Mouse (Mus musculus): ENCODE measurements around the gene Stxbp5l. TPM values are rescaled to one million over a fixed set of nuclear protein-coding genes. Genes with fewer than 3 reads are reported as not detected.
"Not testable (repeated sequence)": the region's sequence is repeated elsewhere in the genome, so short reads cannot be mapped to it uniquely, and the experiment has no call there.

The Stxbp5l gene
- polyA plus RNA-seq, 1 experiment from 2014 or later: 4.5 TPM

DNA sequence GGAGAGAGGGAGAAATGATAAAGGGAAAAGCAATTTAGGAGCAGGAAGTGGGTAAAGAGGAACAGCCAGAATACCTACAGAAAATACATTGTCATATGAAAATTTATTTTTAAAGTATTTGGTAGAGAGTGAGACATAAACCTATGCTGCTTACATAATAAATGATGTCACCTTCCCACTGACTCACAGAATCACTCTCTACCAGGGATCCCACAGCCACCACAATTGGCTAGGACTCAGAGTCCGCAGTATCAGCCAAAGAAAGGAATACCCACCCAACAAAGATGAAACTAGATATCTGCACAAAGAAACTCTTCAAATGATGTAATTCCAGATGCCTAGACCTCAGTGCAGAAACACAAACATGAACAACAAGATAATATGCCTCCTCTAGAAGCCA lies 12.0 kb downstream of the Stxbp5l start:
- Histone ChIP-seq H3K9me3 (replicated peaks) (no peaks in the 10 kb centered on the region), H3K4me1 (no peaks in the 10 kb centered on the region), H3K27me3 (no peaks in the 10 kb centered on the region), H3K4me3 (no peak overlapping the region), H3K36me3 (ENCODE audit: poor library complexity, severe bottlenecking) (no peaks in the 10 kb centered on the region), H3K4me2 (no peak overlapping the region), H3K9ac (no peak overlapping the region), H3K27ac (no peak overlapping the region)
- ATAC-seq: no peak
- 79% methylated on average over 1 of the region's 1 CpGs for WGBS

DNA sequence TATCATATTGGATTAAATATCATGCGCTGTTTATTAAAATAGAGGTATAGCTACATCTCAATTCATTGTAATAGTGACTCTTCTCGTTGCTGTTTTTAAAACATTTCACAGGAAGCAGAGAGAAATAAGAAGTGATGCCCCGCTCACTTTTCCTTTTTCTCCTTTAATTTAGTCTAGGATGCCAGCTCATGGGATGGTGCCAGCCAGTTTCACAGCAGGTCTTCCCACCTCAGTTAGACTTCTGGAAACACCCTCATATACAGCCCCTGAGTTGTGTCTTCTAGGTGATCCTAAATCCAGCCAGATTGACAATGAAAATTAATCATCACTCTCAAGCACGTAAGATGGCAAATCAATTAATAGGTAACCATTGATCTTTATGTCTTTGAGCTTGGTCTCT lies 17.3 kb downstream of the Stxbp5l start:
- no peak overlapping the region for H3K4me2 ChIP-seq
- H3K36me3 ChIP-seq (ENCODE audit: poor library complexity, severe bottlenecking): no peaks in the 10 kb centered on the region
- H3K4me1 ChIP-seq: no peaks in the 10 kb centered on the region
- H3K27ac ChIP-seq: no peak overlapping the region
- 89% methylated on average over 4 of the region's 4 CpGs for WGBS
- no peak for ATAC-seq
- no peaks in the 10 kb centered on the region for H3K27me3 ChIP-seq
- no peak overlapping the region for H3K9ac ChIP-seq
- H3K4me3 ChIP-seq: no peak overlapping the region
- H3K9me3 ChIP-seq (replicated peaks): no peaks in the 10 kb centered on the region

DNA sequence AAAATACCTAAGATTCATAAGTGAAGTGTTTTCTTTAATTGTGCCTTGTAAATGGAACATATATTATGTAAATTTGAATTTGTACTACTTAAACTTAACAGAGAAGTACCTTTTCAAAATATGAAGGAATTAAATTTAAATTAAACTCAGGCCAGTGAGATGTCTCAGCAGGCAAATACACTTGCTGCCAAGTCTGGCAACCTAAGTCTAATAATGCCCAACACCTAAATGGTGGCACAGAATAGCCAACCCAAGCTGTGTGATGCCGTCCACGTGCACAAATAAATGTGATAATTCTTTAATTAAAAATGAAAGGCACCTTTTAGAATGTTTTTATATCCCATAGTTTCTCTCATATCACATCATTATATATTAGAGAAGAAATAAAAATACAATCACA lies 20.8 kb downstream of the Stxbp5l start:
- Histone ChIP-seq H3K9ac (no peak overlapping the region), H3K4me2 (no peak overlapping the region), H3K27ac (no peak overlapping the region), H3K9me3 (replicated peaks) (no peaks in the 10 kb centered on the region), H3K4me1 (no peaks in the 10 kb centered on the region), H3K36me3 (ENCODE audit: poor library complexity, severe bottlenecking) (no peaks in the 10 kb centered on the region), H3K4me3 (no peak overlapping the region), H3K27me3 (no peaks in the 10 kb centered on the region)
- 89% methylated on average over 2 of the region's 2 CpGs for WGBS
- no peak for ATAC-seq

DNA sequence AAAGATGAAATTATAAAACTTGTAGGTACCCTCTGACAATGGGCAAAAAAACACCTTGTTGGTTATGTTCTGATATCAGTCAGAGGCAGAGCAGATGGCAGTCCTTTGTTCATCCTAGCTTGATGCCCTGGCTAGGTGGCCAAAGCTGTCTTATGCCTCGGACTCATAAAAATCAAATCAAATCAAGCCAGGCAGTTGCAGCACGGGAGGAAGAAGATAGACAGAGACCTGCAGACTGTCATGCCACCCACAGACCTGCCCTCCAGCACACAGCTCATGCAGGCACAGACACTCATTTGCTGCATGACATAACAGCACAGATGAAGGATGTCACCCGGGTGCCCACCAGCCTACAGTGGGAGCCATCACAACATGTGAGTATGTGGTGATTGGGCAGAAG lies 29.1 kb downstream of the Stxbp5l start:
- 91% methylated on average over 3 of the region's 3 CpGs for WGBS
- H3K9me3 ChIP-seq (replicated peaks): no peaks in the 10 kb centered on the region
- no peaks in the 10 kb centered on the region for H3K27me3 ChIP-seq
- H3K4me3 ChIP-seq: no peak overlapping the region
- H3K4me1 ChIP-seq: no peaks in the 10 kb centered on the region
- H3K4me2 ChIP-seq: no peak overlapping the region
- H3K27ac ChIP-seq: no peak overlapping the region
- no peak for ATAC-seq
- H3K9ac ChIP-seq: no peak overlapping the region
- H3K36me3 ChIP-seq (ENCODE audit: poor library complexity, severe bottlenecking): no peaks in the 10 kb centered on the region

DNA sequence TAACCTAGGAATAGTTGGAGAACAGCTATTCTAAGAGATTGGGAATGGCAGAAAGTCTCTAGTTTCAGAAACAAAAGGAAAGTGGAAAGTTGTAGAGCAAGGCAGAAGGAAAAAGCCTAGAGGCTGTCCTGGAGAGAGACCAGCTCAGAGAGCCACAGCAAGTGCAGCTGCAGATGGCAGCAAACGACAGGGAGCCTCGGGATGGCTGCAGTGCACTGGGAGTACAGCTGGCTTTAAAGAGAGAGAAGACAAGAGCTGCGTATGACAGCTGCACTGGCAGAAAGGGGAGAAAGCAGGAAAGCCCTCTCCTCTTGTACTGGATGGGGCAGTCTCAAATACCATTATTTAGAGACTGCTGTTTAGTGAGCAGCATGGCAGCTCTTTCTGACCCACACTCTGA lies 37.7 kb downstream of the Stxbp5l start:
- H3K4me1 ChIP-seq: no peaks in the 10 kb centered on the region
- H3K4me3 ChIP-seq: no peak overlapping the region
- H3K9me3 ChIP-seq (replicated peaks): no peaks in the 10 kb centered on the region
- peak; percentile 84 for ATAC-seq
- H3K9ac ChIP-seq: no peak overlapping the region
- H3K36me3 ChIP-seq (ENCODE audit: poor library complexity, severe bottlenecking): no peaks in the 10 kb centered on the region
- H3K4me2 ChIP-seq: no peak overlapping the region
- 11% methylated on average over 3 of the region's 3 CpGs for WGBS
- H3K27me3 ChIP-seq: no peaks in the 10 kb centered on the region
- no peak overlapping the region for H3K27ac ChIP-seq

DNA sequence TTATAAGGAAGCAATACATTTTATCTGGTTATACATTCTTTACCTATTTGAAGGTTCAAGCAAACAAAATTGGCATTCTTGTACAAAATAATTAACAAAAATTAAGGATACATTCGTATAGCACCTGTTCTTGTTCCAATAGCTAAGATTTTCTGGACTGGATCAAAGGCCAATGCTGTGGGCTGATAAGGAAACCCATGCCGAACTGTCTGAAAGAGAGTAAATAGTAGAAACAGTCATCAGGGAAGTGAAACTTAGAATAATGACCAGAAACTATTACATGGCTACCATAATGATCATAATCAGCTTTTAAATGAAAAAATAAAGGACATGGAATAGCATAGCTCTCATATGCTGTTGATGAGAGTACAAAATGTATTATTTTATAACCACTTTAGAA lies 39.8 kb downstream of the Stxbp5l start:
- Histone ChIP-seq H3K4me3 (no peak overlapping the region), H3K9me3 (replicated peaks) (no peaks in the 10 kb centered on the region), H3K4me2 (no peak overlapping the region), H3K9ac (no peak overlapping the region), H3K36me3 (ENCODE audit: poor library complexity, severe bottlenecking) (no peaks in the 10 kb centered on the region), H3K4me1 (no peaks in the 10 kb centered on the region), H3K27ac (no peak overlapping the region), H3K27me3 (no peaks in the 10 kb centered on the region)
- no peak for ATAC-seq
- WGBS: 68% methylated on average over 2 of the region's 2 CpGs

DNA sequence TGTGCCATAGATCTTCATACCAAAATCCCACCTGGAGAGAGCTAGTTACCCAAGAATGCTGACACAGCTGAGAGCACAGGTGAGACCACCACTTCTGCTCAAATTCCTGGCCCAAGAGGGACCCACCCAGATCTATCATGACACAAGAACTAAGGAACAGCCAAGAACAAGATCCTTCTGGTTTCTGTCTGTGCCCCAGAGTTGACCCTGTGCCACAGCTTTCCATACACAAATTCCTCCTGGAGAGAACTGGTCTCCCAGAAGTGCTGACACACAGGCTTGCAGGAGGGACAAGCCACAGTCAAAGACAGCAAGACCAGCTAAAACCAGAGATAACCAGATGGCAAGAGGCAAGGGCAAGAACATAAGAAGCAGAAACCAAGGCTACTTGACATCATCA lies 43.3 kb downstream of the Stxbp5l start:
- not testable (repeated sequence) for H3K27ac ChIP-seq; H3K4me3 ChIP-seq; H3K27me3 ChIP-seq; H3K9ac ChIP-seq; ATAC-seq; H3K4me2 ChIP-seq; H3K4me1 ChIP-seq; H3K36me3 ChIP-seq (ENCODE audit: poor library complexity, severe bottlenecking); H3K9me3 ChIP-seq (replicated peaks)

DNA sequence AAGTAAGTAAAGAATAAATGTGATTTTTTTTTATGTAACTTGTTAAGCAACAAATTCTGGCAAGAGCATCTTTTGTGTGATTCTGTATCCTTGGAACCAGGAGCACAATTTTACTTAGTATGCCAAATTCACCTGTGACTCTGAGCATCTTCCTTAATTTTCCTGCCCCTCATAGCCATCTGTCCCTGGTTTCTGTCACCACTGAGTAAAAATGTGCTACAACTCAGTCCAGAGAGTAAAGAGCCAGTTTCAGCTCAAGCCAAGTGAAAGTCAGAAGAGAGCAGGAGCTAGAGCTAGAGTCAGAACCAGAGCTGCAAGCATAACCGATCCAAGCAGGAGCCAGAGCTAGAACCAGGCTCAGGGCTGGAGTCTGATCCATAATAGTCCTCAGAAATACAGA lies 46.6 kb downstream of the Stxbp5l start:
- Histone ChIP-seq H3K27me3 (no peaks in the 10 kb centered on the region), H3K27ac (no peak overlapping the region), H3K9me3 (replicated peaks) (no peaks in the 10 kb centered on the region), H3K36me3 (ENCODE audit: poor library complexity, severe bottlenecking) (no peaks in the 10 kb centered on the region), H3K9ac (no peak overlapping the region), H3K4me3 (no peak overlapping the region), H3K4me1 (no peaks in the 10 kb centered on the region), H3K4me2 (no peak overlapping the region)
- no peak for ATAC-seq
- 94% methylated on average over 1 of the region's 1 CpGs for WGBS

DNA sequence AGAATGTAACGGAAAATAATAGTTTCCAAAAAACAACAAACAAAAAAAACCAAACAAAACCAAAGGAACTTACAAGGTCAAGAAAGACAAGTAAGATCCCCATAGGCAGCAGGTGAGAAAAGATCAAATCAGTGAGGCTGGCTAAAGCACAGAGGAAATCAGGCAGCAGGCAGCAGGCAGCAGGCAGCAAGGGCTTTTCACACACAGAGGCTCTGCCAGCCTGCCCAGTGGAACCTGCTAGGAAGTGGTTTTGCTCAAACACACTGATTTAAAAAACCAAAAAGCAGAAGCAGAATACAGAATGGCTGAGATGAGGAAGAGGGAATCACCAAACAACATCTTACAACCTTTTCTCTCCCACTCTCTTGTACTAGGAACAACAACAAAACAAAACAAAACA lies 47.2 kb downstream of the Stxbp5l start:
- Histone ChIP-seq H3K9me3 (replicated peaks) (no peaks in the 10 kb centered on the region), H3K27ac (no peak overlapping the region), H3K4me2 (no peak overlapping the region), H3K27me3 (no peaks in the 10 kb centered on the region), H3K4me1 (no peaks in the 10 kb centered on the region), H3K4me3 (no peak overlapping the region), H3K9ac (no peak overlapping the region), H3K36me3 (ENCODE audit: poor library complexity, severe bottlenecking) (no peaks in the 10 kb centered on the region)
- ATAC-seq: no peak
- 90% methylated on average over 1 of the region's 1 CpGs for WGBS

DNA sequence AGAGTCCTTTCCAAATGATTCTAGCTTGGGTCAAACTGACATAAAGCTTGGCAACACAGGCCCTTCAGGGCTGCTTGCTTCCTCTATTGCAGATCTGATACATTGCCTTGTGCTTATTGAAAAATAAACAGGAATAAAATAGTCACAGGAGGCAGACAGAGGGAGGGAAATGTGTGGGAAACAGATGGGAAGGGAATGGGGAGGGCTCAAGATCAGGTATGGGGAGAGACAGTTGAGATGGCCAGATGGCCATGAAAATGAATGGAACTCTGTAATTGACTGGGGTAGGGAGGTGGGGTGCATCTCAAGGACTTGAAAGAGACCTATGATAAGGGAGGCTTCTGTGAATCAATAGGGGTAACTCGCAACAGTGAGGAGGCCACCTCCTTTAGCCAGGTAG lies 80.3 kb downstream of the Stxbp5l start:
- ATAC-seq: no peak
- no peaks in the 10 kb centered on the region for H3K4me1 ChIP-seq
- no peak overlapping the region for H3K27ac ChIP-seq
- 86% methylated on average over 1 of the region's 1 CpGs for WGBS
- H3K4me3 ChIP-seq: no peak overlapping the region
- no peak overlapping the region for H3K4me2 ChIP-seq
- no peak overlapping the region for H3K9ac ChIP-seq
- no peaks in the 10 kb centered on the region for H3K9me3 ChIP-seq (replicated peaks)
- H3K36me3 ChIP-seq (ENCODE audit: poor library complexity, severe bottlenecking): no peaks in the 10 kb centered on the region
- H3K27me3 ChIP-seq: no peaks in the 10 kb centered on the region

DNA sequence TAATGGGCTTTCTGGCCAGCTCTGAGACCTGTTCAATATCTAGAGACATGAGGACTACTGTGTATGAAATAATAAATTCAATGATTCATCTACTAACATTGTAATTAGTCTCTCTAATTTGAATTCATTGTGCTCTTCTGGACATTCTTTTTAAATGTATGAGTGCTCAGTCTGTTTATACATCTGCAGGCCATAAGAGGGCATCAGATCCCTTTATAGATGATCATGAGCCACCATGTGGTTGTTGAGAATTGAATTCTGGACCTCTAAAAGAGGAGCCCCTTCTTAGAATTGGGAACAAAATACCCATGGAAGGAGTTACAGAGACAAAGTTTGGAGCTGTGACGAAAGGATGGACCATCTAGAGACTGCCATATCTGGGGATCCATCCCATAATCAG lies 92.2 kb downstream of the Stxbp5l start:
- H3K9ac ChIP-seq: no peak overlapping the region
- H3K4me2 ChIP-seq: no peak overlapping the region
- H3K27ac ChIP-seq: no peak overlapping the region
- no peaks in the 10 kb centered on the region for H3K36me3 ChIP-seq (ENCODE audit: poor library complexity, severe bottlenecking)
- WGBS: 59% methylated on average over 1 of the region's 1 CpGs
- H3K4me3 ChIP-seq: no peak overlapping the region
- H3K4me1 ChIP-seq: no peaks in the 10 kb centered on the region
- no peaks in the 10 kb centered on the region for H3K9me3 ChIP-seq (replicated peaks)
- ATAC-seq: peak; percentile 65; the same call in 1 of the 2 replicates
- no peaks in the 10 kb centered on the region for H3K27me3 ChIP-seq

DNA sequence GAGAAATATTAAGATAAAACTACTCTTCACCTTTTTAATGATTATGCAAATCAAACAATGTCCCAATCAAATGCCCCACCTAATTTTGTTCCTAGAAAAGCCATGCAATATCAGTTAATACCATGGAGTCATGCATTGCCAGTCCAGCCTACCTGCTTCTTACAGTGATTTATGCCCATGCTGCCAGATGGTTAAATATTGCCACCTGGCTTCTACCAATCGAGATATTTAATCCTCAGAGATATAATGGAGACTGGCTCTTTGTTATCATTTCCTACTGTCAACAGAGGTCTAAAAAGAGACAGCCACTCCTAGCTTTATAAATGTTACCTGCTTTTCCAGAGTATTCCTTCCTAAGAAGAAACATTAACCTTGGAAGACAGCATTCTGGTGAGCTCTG lies 104.6 kb downstream of the Stxbp5l start:
- Histone ChIP-seq H3K4me3 (no peak overlapping the region), H3K27ac (no peak overlapping the region), H3K4me1 (no peaks in the 10 kb centered on the region), H3K27me3 (no peaks in the 10 kb centered on the region), H3K9ac (no peak overlapping the region), H3K36me3 (ENCODE audit: poor library complexity, severe bottlenecking) (no peaks in the 10 kb centered on the region), H3K4me2 (no peak overlapping the region), H3K9me3 (replicated peaks) (no peaks in the 10 kb centered on the region)
- 80% methylated on average over 1 of the region's 1 CpGs for WGBS
- no peak for ATAC-seq

DNA sequence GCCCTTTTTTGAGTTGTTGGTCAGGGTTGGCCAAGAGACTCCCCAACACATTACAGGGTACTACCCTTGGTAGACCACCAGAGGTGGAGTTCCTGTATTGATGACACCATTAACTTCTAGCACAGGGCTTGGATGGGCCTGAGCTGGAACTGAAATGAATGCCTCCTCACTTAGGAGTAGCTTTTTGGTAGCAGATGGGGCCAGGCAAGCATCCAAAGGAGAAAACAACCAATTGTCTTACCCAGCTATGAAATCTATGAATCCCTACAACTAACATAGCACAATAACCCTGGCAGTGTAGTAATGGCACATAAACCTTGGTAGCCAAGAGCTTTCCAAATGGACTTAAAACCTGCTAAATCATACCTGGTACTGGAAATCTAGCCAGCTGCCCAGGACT lies 111.1 kb downstream of the Stxbp5l start:
- Histone ChIP-seq H3K9me3 (replicated peaks) (no peaks in the 10 kb centered on the region), H3K4me3 (no peak overlapping the region), H3K4me1 (no peaks in the 10 kb centered on the region), H3K27ac (no peak overlapping the region), H3K9ac (no peak overlapping the region), H3K4me2 (no peak overlapping the region), H3K27me3 (no peaks in the 10 kb centered on the region), H3K36me3 (ENCODE audit: poor library complexity, severe bottlenecking) (no peaks in the 10 kb centered on the region)
- ATAC-seq: no peak

DNA sequence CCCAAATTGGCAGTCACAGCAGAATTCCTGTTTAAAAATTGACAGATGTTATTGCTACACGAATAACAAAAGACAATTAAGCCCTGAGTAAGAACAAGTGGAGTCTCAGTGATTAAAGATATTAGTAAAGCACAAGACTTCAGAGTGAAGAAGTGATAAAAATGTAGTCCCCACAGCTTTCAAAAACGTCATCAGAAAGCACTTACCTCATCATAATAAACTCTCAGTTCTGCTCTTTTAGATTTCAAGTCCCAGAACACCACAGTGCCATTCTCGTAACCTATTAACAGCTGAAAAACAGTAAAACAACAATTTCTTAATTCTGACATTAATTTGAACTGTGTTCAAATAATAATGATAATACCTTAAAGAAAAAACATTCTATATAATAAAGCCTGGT lies 123.1 kb downstream of the Stxbp5l start:
- no peaks in the 10 kb centered on the region for H3K27me3 ChIP-seq
- WGBS: 69% methylated on average over 3 of the region's 3 CpGs
- no peak overlapping the region for H3K27ac ChIP-seq
- H3K4me1 ChIP-seq: no peaks in the 10 kb centered on the region
- H3K4me3 ChIP-seq: no peak overlapping the region
- no peak overlapping the region for H3K4me2 ChIP-seq
- no peak overlapping the region for H3K9ac ChIP-seq
- no peak for ATAC-seq
- no peaks in the 10 kb centered on the region for H3K36me3 ChIP-seq (ENCODE audit: poor library complexity, severe bottlenecking)
- no peaks in the 10 kb centered on the region for H3K9me3 ChIP-seq (replicated peaks)

All from forebrain, embryonic 13.5 days (tissue).